Mouse (Mus musculus) intestine, postnatal 0 days (tissue): ENCODE measurements around the gene Tfip11. TPM values are rescaled to one million over a fixed set of nuclear protein-coding genes. Genes with fewer than 3 reads are reported as not detected.

Experiments used
- ATAC-seq: fragments of 200-750 bp; cut with Nextera tagmentation; 2 replicates; pipeline ENCODE4 v1.8.0; 2017; ENCODE audit warnings: mild to moderate bottlenecking, moderate TSS enrichment, moderate library complexity
- H3K27ac ChIP-seq: fragments of 300-500 bp; sonication (generic); 2 replicates; pipeline ENCODE4 v1.5.1; 2014; ENCODE audit warnings: mild to moderate bottlenecking, low read depth, low read length, moderate library complexity
- H3K27me3 ChIP-seq: fragments of 300-500 bp; sonication (generic); replicated peaks from 2 replicates; pipeline ENCODE4 v1.6.1; 2014; ENCODE audit warnings: low read length, mixed read lengths; ENCODE audit not compliant: control insufficient read depth, insufficient read depth
- H3K36me3 ChIP-seq: fragments of 300-500 bp; sonication (generic); 2 replicates; pipeline ENCODE4 v1.6.1; 2014; ENCODE audit warnings: mild to moderate bottlenecking, moderate library complexity; ENCODE audit not compliant: control insufficient read depth, insufficient read depth
- H3K4me1 ChIP-seq: fragments of 300-500 bp; sonication (generic); replicated peaks from 2 replicates; pipeline ENCODE4 v1.6.1; 2014; ENCODE audit warnings: antibody characterized with exemption, low read length, mixed read lengths; ENCODE audit not compliant: control insufficient read depth, insufficient read depth
- H3K4me2 ChIP-seq: fragments of 300-500 bp; sonication (generic); replicated peaks from 2 replicates; pipeline ENCODE4 v1.6.1; 2014; ENCODE audit warnings: low read depth, mild to moderate bottlenecking, moderate library complexity
- H3K4me3 ChIP-seq: fragments of 300-500 bp; sonication (generic); 2 replicates; pipeline ENCODE4 v1.5.1; 2014; ENCODE audit warnings: low read depth, low read length
- H3K9ac ChIP-seq: fragments of 300-500 bp; sonication (generic); 2 replicates; pipeline ENCODE4 v1.6.1; 2014; ENCODE audit warnings: mild to moderate bottlenecking, low read depth, low read length
- H3K9me3 ChIP-seq: fragments of 300-500 bp; sonication (generic); 2 replicates; pipeline ENCODE4 v1.6.1; 2016; ENCODE audit warnings: mixed run types; ENCODE audit not compliant: control insufficient read depth
- CTCF ChIP-seq: sonication (generic); IDR thresholded peaks from 2 replicates; pipeline ENCODE4 v1.5.1; 2016; ENCODE audit warnings: low read depth, mild to moderate bottlenecking, control low read depth, antibody characterized with exemption, moderate library complexity
- WGBS: fragments of 180-500 bp; shearing (Covaris S2); extraction: QIAGEN DNeasy Blood & Tissue Kit; methylation state at CpG from one replicate; pipeline ENCODE4 v1.1.7; 2014; 5-methylcytosine and 5-hydroxymethylcytosine counted together
- polyA plus RNA-seq: library from polyadenylated mRNA; unstranded; fragments of >200 nt; fragmentation: Nextera tagmentation; extraction: Ambion mirVana; gene quantifications from 2 replicates; pipeline ENCODE4 v1.2.1, GENCODE M21; 2015

Tfip11 gene
- polyA plus RNA-seq, 1 experiment from 2014 or later = 13.6 TPM

DNA sequence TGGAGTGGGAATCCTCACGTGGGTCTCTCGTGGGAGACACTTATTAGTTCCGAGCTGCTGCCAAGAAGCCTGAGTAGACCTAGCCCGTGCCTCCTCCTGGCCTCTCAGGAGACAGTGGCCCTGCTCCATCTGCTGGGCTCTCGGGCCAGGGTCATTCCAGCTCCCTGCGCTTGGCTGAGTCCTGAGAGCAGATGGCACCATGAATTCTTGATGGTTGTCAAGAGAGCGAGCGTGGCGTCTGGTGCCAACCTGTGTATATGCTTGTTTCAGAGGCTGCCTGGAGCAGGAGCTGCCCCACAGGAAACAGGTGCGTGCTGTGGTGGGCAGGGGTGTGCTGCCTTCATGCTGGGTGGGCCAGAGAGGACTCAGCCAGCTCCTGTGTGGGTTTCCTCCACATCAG is 42.5 kb downstream of the Tfip11 start:
- H3K4me2 ChIP-seq = no peak overlapping the region

GRCm38 (mm10) chr5:112369326-112369725 is 43.2 kb downstream of the Tfip11 start:
- Histone ChIP-seq H3K9me3 (no peaks in the 10 kb centered on the region), H3K27me3 (no peaks in the 10 kb centered on the region), H3K4me3 (no peak overlapping the region), H3K9ac (no peak overlapping the region), H3K4me2 (no peak overlapping the region), H3K27ac (no peak overlapping the region), H3K4me1 (no peaks in the 10 kb centered on the region), H3K36me3 (peaks cover 91% of the 10 kb centered on the region)
- 94% methylated on average over 13 of the region's 13 CpGs for WGBS
- TF ChIP-seq CTCF = no peak
- no peak for ATAC-seq

More for the DNA sequence above, 42.5 kb downstream of the Tfip11 start:
- 95% methylated on average over 10 of the region's 10 CpGs for WGBS
- Histone ChIP-seq H3K27me3 (no peaks in the 10 kb centered on the region), H3K9ac (no peak overlapping the region), H3K4me1 (no peaks in the 10 kb centered on the region), H3K27ac (no peak overlapping the region), H3K4me3 (no peak overlapping the region), H3K36me3 (peaks cover 91% of the 10 kb centered on the region), H3K9me3 (no peaks in the 10 kb centered on the region)
- no peak for TF ChIP-seq CTCF
- no peak for ATAC-seq

DNA sequence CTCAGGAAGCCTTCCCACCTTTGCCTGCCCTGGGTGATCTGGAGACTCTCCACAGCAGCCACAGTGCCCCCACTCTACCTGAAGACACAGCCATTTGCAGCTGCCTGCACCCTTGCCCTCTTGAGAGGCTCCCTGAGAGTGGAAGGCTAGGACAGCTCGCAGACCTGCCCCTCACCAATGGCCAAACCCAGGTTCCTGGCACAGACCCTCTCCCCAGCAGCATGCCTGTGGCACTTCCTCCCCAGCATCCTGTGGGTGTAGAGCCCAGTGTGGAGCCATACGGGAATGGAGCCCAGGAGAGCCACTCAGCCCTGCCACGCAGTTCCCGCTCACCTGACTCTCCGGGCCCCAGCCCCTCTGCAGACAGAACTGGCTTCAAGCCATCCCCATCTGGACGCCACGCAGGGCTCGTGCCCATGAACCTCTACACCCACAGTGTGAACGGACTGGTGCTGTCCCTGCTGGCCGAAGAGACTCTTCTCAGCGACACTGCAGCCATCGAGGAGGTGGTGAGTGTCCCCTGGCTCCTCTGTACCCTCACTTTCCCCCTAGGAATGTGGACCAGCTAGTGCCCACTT is 44.2 kb downstream of the Tfip11 start:
- 91% methylated on average over 12 of the region's 12 CpGs for WGBS
- peaks cover 91% of the 10 kb centered on the region for H3K36me3 ChIP-seq
- ATAC-seq = no peak

DNA sequence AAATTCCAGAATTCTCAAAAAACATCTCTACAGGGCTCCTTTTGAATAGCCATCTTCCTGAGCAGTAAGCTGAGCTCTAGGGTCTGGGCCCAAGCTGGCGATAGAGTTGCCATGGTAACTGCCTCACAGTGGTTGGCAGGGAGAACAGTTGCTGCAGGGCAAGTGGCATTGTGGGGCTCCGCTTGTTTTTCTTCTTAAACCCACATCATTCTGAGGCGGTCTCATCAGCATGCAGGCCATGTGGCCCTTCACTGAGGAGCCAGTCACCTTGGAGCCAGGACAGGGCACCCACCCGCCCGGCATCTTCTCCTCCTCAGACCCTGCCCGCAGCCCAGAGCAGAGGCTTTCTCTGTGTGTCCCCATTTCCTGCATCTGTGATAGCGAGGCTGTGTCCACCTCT is 45.8 kb downstream of the Tfip11 start:
- TF ChIP-seq CTCF = no peak
- Histone ChIP-seq H3K27ac (no peak overlapping the region), H3K9me3 (no peaks in the 10 kb centered on the region), H3K4me1 (no peaks in the 10 kb centered on the region), H3K36me3 (peaks cover 91% of the 10 kb centered on the region), H3K4me3 (no peak overlapping the region), H3K4me2 (no peak overlapping the region), H3K9ac (no peak overlapping the region), H3K27me3 (no peaks in the 10 kb centered on the region)
- WGBS = 80% methylated on average over 7 of the region's 7 CpGs
- no peak for ATAC-seq

More for the DNA sequence above, 44.2 kb downstream of the Tfip11 start:
- H3K27me3 ChIP-seq = no peaks in the 10 kb centered on the region
- H3K4me2 ChIP-seq = no peak overlapping the region
- no peaks in the 10 kb centered on the region for H3K9me3 ChIP-seq
- H3K4me3 ChIP-seq = no peak overlapping the region
- H3K9ac ChIP-seq = no peak overlapping the region
- no peak for TF ChIP-seq CTCF
- H3K27ac ChIP-seq = no peak overlapping the region
- H3K4me1 ChIP-seq = no peaks in the 10 kb centered on the region

DNA sequence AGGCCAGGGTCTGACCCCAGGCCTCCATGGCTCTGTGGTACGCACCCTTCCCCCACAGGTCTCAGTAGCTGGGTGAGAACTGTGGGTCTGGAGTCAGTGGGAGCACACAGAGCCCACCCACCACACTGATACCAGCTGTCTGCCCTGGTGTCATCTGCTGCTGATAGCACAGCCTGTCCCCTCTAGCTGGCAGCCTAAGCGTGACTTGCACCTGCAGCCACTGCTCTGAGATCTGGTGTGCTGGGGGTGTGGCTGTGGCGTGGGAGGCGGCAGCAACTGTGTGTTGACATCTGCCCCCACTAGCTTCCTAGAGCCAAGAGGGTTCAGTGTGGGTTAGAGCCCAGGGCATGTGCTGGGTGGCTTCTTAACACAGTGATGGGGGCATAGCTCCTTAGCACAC is 50.0 kb downstream of the Tfip11 start:
- ATAC-seq = no peak
- no peaks in the 10 kb centered on the region for H3K27me3 ChIP-seq
- H3K27ac ChIP-seq = no peak overlapping the region
- H3K9me3 ChIP-seq = no peaks in the 10 kb centered on the region
- no peak overlapping the region for H3K4me3 ChIP-seq
- no peaks in the 10 kb centered on the region for H3K4me1 ChIP-seq
- TF ChIP-seq CTCF = no peak
- H3K4me2 ChIP-seq = no peak overlapping the region
- H3K36me3 ChIP-seq = peaks cover 76% of the 10 kb centered on the region
- no peak overlapping the region for H3K9ac ChIP-seq
- 90% methylated on average over 4 of the region's 4 CpGs for WGBS

DNA sequence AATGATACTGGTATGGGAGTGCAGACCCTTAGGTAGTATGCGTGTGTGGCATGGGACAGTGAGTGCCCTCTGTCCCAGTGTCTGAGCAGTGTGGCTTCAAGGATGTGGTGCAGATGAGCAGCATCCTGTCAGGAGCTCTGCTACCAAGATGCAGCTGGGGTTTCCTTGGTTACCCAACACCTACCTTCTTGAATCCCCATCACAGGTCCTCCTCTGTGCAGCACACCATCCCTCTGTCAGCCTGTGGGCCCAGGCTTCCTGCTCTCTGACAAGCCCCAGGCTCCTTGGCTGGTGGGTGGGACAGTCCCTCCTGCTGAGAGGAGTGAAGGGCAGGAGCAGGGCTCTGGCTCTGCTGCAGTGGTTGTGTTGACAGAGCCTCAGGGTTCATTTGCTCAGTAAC is 51.2 kb downstream of the Tfip11 start:
- H3K4me1 ChIP-seq = no peaks in the 10 kb centered on the region
- no peak for ATAC-seq
- WGBS = 92% methylated on average over 1 of the region's 1 CpGs
- no peak for TF ChIP-seq CTCF
- H3K27me3 ChIP-seq = no peaks in the 10 kb centered on the region
- no peak overlapping the region for H3K4me2 ChIP-seq
- no peak overlapping the region for H3K4me3 ChIP-seq
- no peak overlapping the region for H3K9ac ChIP-seq
- no peak overlapping the region for H3K27ac ChIP-seq
- no peaks in the 10 kb centered on the region for H3K9me3 ChIP-seq
- H3K36me3 ChIP-seq = peaks cover 64% of the 10 kb centered on the region

DNA sequence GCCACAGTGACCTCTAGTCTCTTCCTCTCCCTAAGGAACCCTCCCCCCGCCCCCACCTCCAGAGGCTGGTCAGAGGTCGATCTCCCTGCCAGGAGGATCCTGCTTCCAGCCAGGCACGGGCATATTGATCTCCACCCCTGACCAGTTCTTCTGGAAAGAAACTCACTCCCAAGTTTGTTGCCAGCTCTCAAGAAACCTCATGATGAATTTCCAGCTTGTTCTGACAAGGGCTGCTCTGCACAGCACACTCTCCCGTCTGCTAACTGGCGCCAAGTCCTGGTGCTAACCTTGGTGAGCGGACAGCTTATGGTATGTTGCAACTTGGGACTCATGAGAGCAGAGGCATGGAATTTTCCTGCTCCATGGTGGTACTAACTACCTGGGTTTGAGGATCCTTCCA is 52.6 kb downstream of the Tfip11 start:
- Histone ChIP-seq H3K36me3 (peaks cover 51% of the 10 kb centered on the region), H3K4me1 (no peaks in the 10 kb centered on the region), H3K9ac (no peak overlapping the region), H3K27ac (no peak overlapping the region), H3K9me3 (no peaks in the 10 kb centered on the region), H3K4me3 (no peak overlapping the region), H3K4me2 (no peak overlapping the region), H3K27me3 (no peaks in the 10 kb centered on the region)
- 67% methylated on average over 6 of the region's 6 CpGs for WGBS
- ATAC-seq = no peak
- no peak for TF ChIP-seq CTCF
